Comparison of ENCODE assay signal across 8 mouse cellular contexts in genomic region chr8:95488698-95489332, GRCm38 (mm10). TPM values are rescaled to one million over a fixed set of nuclear protein-coding genes. Genes with fewer than 3 reads are reported as not detected.
DNase-seq lines count a peak whose midpoint lies in the region; ATAC-seq and TF ChIP-seq lines count a peak whose summit lies in the region.

No protein-coding gene starts in this region.

- peak; percentile 94 for ATAC-seq in hindbrain, embryonic 16.5 days
- peak; percentile 98 for ATAC-seq in megakaryocyte, adult 5-6 weeks (ENCODE audit: poor library complexity, severe bottlenecking)

- no peaks in the 10 kb centered on the region for H3K27me3 ChIP-seq in hindbrain, embryonic 16.5 days (replicated peaks; ENCODE audit: control insufficient read depth, insufficient read depth, low read length)

- H3K27ac ChIP-seq in hindbrain, embryonic 16.5 days (ENCODE audit: low read depth, low read length), result peak overlapping the region; percentile 69; the same call in 1 of the 2 replicates
- H3K27ac ChIP-seq in left cerebral cortex, adult 2 months, result peak overlapping the region; percentile 86

- TF ChIP-seq CTCF in left cerebral cortex, adult 2 months (IDR thresholded peaks at IDR 0.05), result peak; percentile 93

- H3K4me1 ChIP-seq in hindbrain, embryonic 16.5 days (ENCODE audit: control insufficient read depth, insufficient read depth, low read depth, low read length), result peaks cover 16% of the 10 kb centered on the region

- peak overlapping the region; percentile 97 for H3K9ac ChIP-seq in hindbrain, embryonic 16.5 days (ENCODE audit: low read depth, low read length)

- 2% methylated on average over 26 of the region's 42 CpGs for WGBS in hindbrain, embryonic 16.5 days

- H3K4me2 ChIP-seq in hindbrain, embryonic 16.5 days (ENCODE audit: low read length), result peak overlapping the region; percentile 80

- DNase-seq in WW6 (ENCODE audit: low read depth, low spot score), result peak; percentile 42
- DNase-seq in cerebellum, postnatal 36 days, result peak; percentile 80 to 88
- peak; percentile 80 for DNase-seq in gastrocnemius, adult 18-20 months (ENCODE audit: low spot score)
- DNase-seq in left cerebral cortex, adult 2 months (ENCODE audit: extremely low spot score in 1 of 2, low spot score in 2 of 2), result peak; percentile 84 to 92
- DNase-seq in right cerebral cortex, adult 18-20 months, result peak; percentile 78
- peak; percentile 49 for DNase-seq in urinary bladder, postnatal 10 days (ENCODE audit: low spot score)

- H3K4me3 ChIP-seq in hindbrain, embryonic 16.5 days (ENCODE audit: low read length), result peak overlapping the region; percentile 97
- H3K4me3 ChIP-seq in left cerebral cortex, adult 2 months, result peak overlapping the region; percentile 55

- no peaks in the 10 kb centered on the region for H3K36me3 ChIP-seq in hindbrain, embryonic 16.5 days (ENCODE audit: control insufficient read depth, insufficient read depth, low read length)

- intact Hi-C loops in left cerebral cortex, adult 2 months (cut with DNase I), result loop anchor here (5.0 to 10.0 kb wide), 2 partner anchors 46 to 208 kb away; partner anchors contain the start of gene Ccdc113

- no peaks in the 10 kb centered on the region for H3K9me3 ChIP-seq in hindbrain, embryonic 16.5 days (ENCODE audit: control insufficient read depth, low read length)

RNA-seq across cellular contexts. Expression of gene Csnk2a2, which starts 1.0 kb away (rescaled TPM):
- 10 to 100 TPM; 24.2 to 24.7 TPM for total RNA-seq in gastrocnemius, adult 18-20 months (2021)
- polyA plus RNA-seq in hindbrain, embryonic 16.5 days (2015; fragmentation: Nextera tagmentation; extraction: Ambion mirVana), result 6.2 and 7.5 TPM in 2 replicates
- total RNA-seq in left cerebral cortex, adult 2 months (2021), result 10 to 100 TPM; 71.6 to 86.2 TPM
- total RNA-seq in megakaryocyte, adult 5-6 weeks (2015), result 83.3 and 88.4 TPM in 2 replicates
- 20.0 and 25.7 TPM in 2 replicates for total RNA-seq in megakaryocyte, adult 5-6 weeks (2017)

RNA-seq across cellular contexts. Expression of gene Ccdc113, which starts 45.1 kb away (rescaled TPM):
- not detected for total RNA-seq in gastrocnemius, adult 18-20 months (2021)
- 2.4 and 3.4 TPM in 2 replicates for polyA plus RNA-seq in hindbrain, embryonic 16.5 days (2015; fragmentation: Nextera tagmentation; extraction: Ambion mirVana)
- total RNA-seq in left cerebral cortex, adult 2 months (2021), result 1 to 10 TPM; 3.3 to 3.4 TPM
- total RNA-seq in megakaryocyte, adult 5-6 weeks (2015), result not detected in 2 replicates
- total RNA-seq in megakaryocyte, adult 5-6 weeks (2017), result not detected in 2 replicates

RNA-seq across cellular contexts. Expression of gene Cfap20, which starts 54.1 kb away (rescaled TPM):
- 1 to 10 TPM; 6.0 to 6.5 TPM for total RNA-seq in gastrocnemius, adult 18-20 months (2021)
- polyA plus RNA-seq in hindbrain, embryonic 16.5 days (2015; fragmentation: Nextera tagmentation; extraction: Ambion mirVana), result 121 and 124 TPM in 2 replicates
- total RNA-seq in left cerebral cortex, adult 2 months (2021), result 10 to 100 TPM; 57.7 to 58.7 TPM
- total RNA-seq in megakaryocyte, adult 5-6 weeks (2015), result 45.0 and 53.8 TPM in 2 replicates
- 28.4 and 34.7 TPM in 2 replicates for total RNA-seq in megakaryocyte, adult 5-6 weeks (2017)

Comparison
In these comparisons a context has a peak if more than half of its experiments do, and no peak if none do; other contexts are left out.
1. Peak in every context shown above with its lines: DNase-seq, ATAC-seq, H3K4me3 ChIP-seq and H3K27ac ChIP-seq.
2. RNA of gene Ccdc113, which starts 45.1 kb away (total RNA-seq): 3.3 to 3.4 TPM in left cerebral cortex, adult 2 months; not detected in gastrocnemius, adult 18-20 months and not detected in megakaryocyte, adult 5-6 weeks; every median in the first group is over 4 times any median in the second.